Mouse (Mus musculus): ENCODE results near the gene D10Wsu102e.
A peak's percentile ranks its signal among the peaks of the same experiment; 100 is the strongest.

D10Wsu102e gene

GRCm38 (mm10) chr10:83359956-83360355, at the start of gene D10Wsu102e:
Gene D10Wsu102e (plus strand): TSS chr10:83360221.
- peak; percentile 83 to 87 for DNase-seq (ENCODE audit: low read depth in 2 of 2, low spot score in 2 of 2)

- DNase-seq (ENCODE audit: low read depth in 2 of 2, low spot score in 2 of 2), result no peak
Measured at GRCm38 (mm10) chr10:83310356-83310755, 49.7 kb upstream of the D10Wsu102e start.

- no peak for DNase-seq (ENCODE audit: low read depth in 2 of 2, low spot score in 2 of 2)
Measured at GRCm38 (mm10) chr10:83313033-83313432, 47.0 kb upstream of the D10Wsu102e start.

- DNase-seq (ENCODE audit: low read depth in 2 of 2, low spot score in 2 of 2), result no peak
Measured at GRCm38 (mm10) chr10:83320396-83320795, 39.6 kb upstream of the D10Wsu102e start.

- no peak for DNase-seq (ENCODE audit: low read depth in 2 of 2, low spot score in 2 of 2)
Measured at GRCm38 (mm10) chr10:83320870-83321269, 39.2 kb upstream of the D10Wsu102e start.

- DNase-seq (ENCODE audit: low read depth in 2 of 2, low spot score in 2 of 2), result no peak
Measured at GRCm38 (mm10) chr10:83321528-83321927, 38.5 kb upstream of the D10Wsu102e start.

- DNase-seq (ENCODE audit: low read depth in 2 of 2, low spot score in 2 of 2), result no peak
Measured at GRCm38 (mm10) chr10:83322551-83323100, 37.4 kb upstream of the D10Wsu102e start.

- DNase-seq (ENCODE audit: low read depth in 2 of 2, low spot score in 2 of 2), result no peak
Measured at GRCm38 (mm10) chr10:83324871-83325270, 35.1 kb upstream of the D10Wsu102e start.

- DNase-seq (ENCODE audit: low read depth in 2 of 2, low spot score in 2 of 2), result no peak
Measured at GRCm38 (mm10) chr10:83325903-83326302, 34.1 kb upstream of the D10Wsu102e start.

GRCm38 (mm10) chr10:83326648-83327285, 33.3 kb upstream of the D10Wsu102e start:
- no peak for DNase-seq (ENCODE audit: low read depth in 2 of 2, low spot score in 2 of 2)

GRCm38 (mm10) chr10:83328791-83329190, 31.2 kb upstream of the D10Wsu102e start:
- no peak for DNase-seq (ENCODE audit: low read depth in 2 of 2, low spot score in 2 of 2)

GRCm38 (mm10) chr10:83330336-83330735, 29.7 kb upstream of the D10Wsu102e start:
- DNase-seq (ENCODE audit: low read depth in 2 of 2, low spot score in 2 of 2), result peak in 1 of 2 experiments; percentile 25

GRCm38 (mm10) chr10:83331811-83332210, 28.2 kb upstream of the D10Wsu102e start:
- DNase-seq (ENCODE audit: low read depth in 2 of 2, low spot score in 2 of 2), result no peak

GRCm38 (mm10) chr10:83332581-83332980, 27.4 kb upstream of the D10Wsu102e start:
- no peak for DNase-seq (ENCODE audit: low read depth in 2 of 2, low spot score in 2 of 2)

- no peak for DNase-seq (ENCODE audit: low read depth in 2 of 2, low spot score in 2 of 2)
Measured at GRCm38 (mm10) chr10:83336336-83336735, 23.7 kb upstream of the D10Wsu102e start.

- peak in 1 of 2 experiments; percentile 7 for DNase-seq (ENCODE audit: low read depth in 2 of 2, low spot score in 2 of 2)
Measured at GRCm38 (mm10) chr10:83337159-83337951, 22.7 kb upstream of the D10Wsu102e start, which contains the start of gene Slc41a2. Gene Slc41a2 (minus strand): TSS chr10:83337882.

- DNase-seq (ENCODE audit: low read depth in 2 of 2, low spot score in 2 of 2), result no peak
Measured at GRCm38 (mm10) chr10:83337971-83338598, 21.9 kb upstream of the D10Wsu102e start.

- DNase-seq (ENCODE audit: low read depth in 2 of 2, low spot score in 2 of 2), result no peak
Measured at GRCm38 (mm10) chr10:83341226-83341625, 18.8 kb upstream of the D10Wsu102e start.

GRCm38 (mm10) chr10:83343171-83343570, 16.9 kb upstream of the D10Wsu102e start:
- no peak for DNase-seq (ENCODE audit: low read depth in 2 of 2, low spot score in 2 of 2)

GRCm38 (mm10) chr10:83343828-83344685, 16.0 kb upstream of the D10Wsu102e start:
- DNase-seq (ENCODE audit: low read depth in 2 of 2, low spot score in 2 of 2), result no peak
